Comparison of ENCODE assay signal across 8 mouse cellular contexts in genomic region chr14:57665628-57665950, GRCm38 (mm10). TPM values are rescaled to one million over a fixed set of nuclear protein-coding genes. Genes with fewer than 3 reads are reported as not detected.
A peak's percentile ranks its signal among the peaks of the same experiment; 100 is the strongest.
DNase-seq lines count a peak whose midpoint lies in the region; ATAC-seq and TF ChIP-seq lines count a peak whose summit lies in the region.

No protein-coding gene starts in this region.

- WGBS in thymus, adult 2 months = 3% methylated on average over 10 of the region's 10 CpGs
- WGBS in liver, embryonic 12.5 days (ENCODE audit: insufficient replicate concordance) = 6% methylated on average over 10 of the region's 10 CpGs

- peak overlapping the region; percentile 98 for H3K4me3 ChIP-seq in thymus, adult 2 months (ENCODE audit: control insufficient read depth, insufficient read depth, low read length)
- H3K4me3 ChIP-seq in liver, embryonic 12.5 days = peak overlapping the region; percentile 81

- no peak overlapping the region for H3K27ac ChIP-seq in thymus, adult 2 months (ENCODE audit: control insufficient read depth, insufficient read depth, low read length)
- H3K27ac ChIP-seq in liver, embryonic 12.5 days = peak overlapping the region; percentile 98

- H3K9me3 ChIP-seq in liver, embryonic 12.5 days (replicated peaks) = no peaks in the 10 kb centered on the region

- peak; percentile 29 for DNase-seq in cerebellum, adult 9-10 months
- DNase-seq in cerebellum, postnatal 36 days = no peak
- DNase-seq in thymus, adult 2 months = no peak
- DNase-seq in thymus, postnatal 0 days (ENCODE audit: low spot score) = no peak
- no peak for DNase-seq in layer of hippocampus, postnatal 25 days (ENCODE audit: extremely low spot score in 1 of 2, low spot score in 1 of 2)
- DNase-seq in retina, embryonic 14.5 days (ENCODE audit: low spot score) = no peak
- DNase-seq in left cerebral cortex, adult 18-20 months (ENCODE audit: low spot score in 2 of 2) = no peak

- no peak for ATAC-seq in liver, embryonic 12.5 days

- peaks cover 4% of the 10 kb centered on the region for H3K4me1 ChIP-seq in thymus, adult 2 months (replicated peaks; ENCODE audit: control insufficient read depth, insufficient read depth, low read length)
- peaks cover 42% of the 10 kb centered on the region for H3K4me1 ChIP-seq in liver, embryonic 12.5 days

- TF ChIP-seq POLR2A in thymus, adult 2 months (IDR thresholded peaks at IDR 0.05; ENCODE audit: control insufficient read depth, extremely low read depth, insufficient read depth, low read length, poor library complexity) = no peak

- TF ChIP-seq CTCF in thymus, adult 2 months (IDR thresholded peaks at IDR 0.05; ENCODE audit: borderline replicate concordance, control insufficient read depth, extremely low read depth, insufficient read depth, low read length, poor library complexity) = no peak

- no peaks in the 10 kb centered on the region for H3K27me3 ChIP-seq in thymus, adult 2 months (ENCODE audit: control insufficient read depth, insufficient read depth, low read length)
- H3K27me3 ChIP-seq in liver, embryonic 12.5 days (replicated peaks) = no peaks in the 10 kb centered on the region

- H3K36me3 ChIP-seq in thymus, adult 2 months (ENCODE audit: control insufficient read depth, insufficient read depth, low read length) = no peaks in the 10 kb centered on the region
- H3K36me3 ChIP-seq in liver, embryonic 12.5 days = peaks cover 9% of the 10 kb centered on the region; the same call in 1 of the 2 replicates

- H3K4me2 ChIP-seq in liver, embryonic 12.5 days = peak overlapping the region; percentile 76

- peak overlapping the region; percentile 91 for H3K9ac ChIP-seq in liver, embryonic 12.5 days

RNA-seq across cellular contexts. Expression of gene Xpo4, which starts 0.4 kb away (rescaled TPM):
- 5.9 and 6.9 TPM in 2 replicates for polyA plus RNA-seq in thymus, adult 2 months (2012; rRNA removed)
- 14.0 and 19.6 TPM in 2 replicates for polyA plus RNA-seq in thymus, postnatal 0 days (2015; fragmentation: Nextera tagmentation; extraction: Ambion mirVana)
- polyA plus RNA-seq in liver, embryonic 12.5 days (2016; fragmentation: Nextera tagmentation; extraction: Ambion mirVana) = 28.9 and 29.3 TPM in 2 replicates
- total RNA-seq in layer of hippocampus, postnatal 25 days (2021) = 10 to 100 TPM; 11.8 to 15.4 TPM
- total RNA-seq in left cerebral cortex, adult 18-20 months (2021) = 10 to 100 TPM; 12.3 to 12.8 TPM
